Comparison of ENCODE assay signal across 9 mouse cellular contexts in the genomic region with DNA sequence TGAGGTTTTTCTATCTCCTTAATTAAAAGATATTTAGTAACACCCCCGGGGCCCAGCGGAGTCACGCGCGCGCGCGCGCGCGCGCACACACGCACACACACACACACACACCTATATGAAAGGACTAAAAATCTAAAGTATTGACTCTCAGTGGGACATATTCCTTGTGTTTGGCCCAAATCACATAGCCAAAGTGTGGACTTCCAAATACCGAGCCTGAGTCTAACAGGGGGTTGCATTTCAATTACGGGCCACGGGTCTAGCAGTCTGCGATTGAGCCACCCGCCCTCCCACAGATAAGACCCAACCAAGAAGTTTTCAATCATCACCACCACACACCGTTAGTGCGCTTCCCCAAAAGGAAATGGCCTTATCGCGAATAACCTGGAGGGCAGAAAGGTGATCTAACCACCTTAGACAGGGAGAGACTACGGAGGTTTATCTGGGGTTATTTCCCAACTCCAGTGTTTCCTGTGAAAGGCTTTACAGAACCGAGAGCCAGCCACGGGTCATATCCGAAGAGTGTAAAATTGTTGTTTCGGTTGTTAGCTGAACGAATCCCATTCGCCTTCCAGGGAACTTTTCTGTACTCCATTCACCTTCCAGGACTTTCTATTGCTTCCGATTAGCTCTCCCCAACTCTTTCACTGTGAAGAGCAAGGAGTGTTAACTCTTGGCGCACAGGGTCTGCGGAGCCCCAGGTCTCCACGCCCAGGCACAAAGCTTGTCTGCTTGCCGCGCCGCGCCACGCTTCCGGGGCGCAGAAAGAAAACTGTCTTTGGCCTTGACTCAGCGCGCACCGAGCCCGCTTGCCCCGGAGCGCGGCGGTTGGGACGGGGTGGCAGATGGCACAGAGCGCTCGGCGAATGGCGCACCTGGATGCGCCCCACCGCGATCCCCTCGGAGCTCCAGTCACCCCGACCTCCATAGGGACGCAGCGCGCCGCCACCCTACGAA. TPM values are rescaled to one million over a fixed set of nuclear protein-coding genes. Genes with fewer than 3 reads are reported as not detected.
DNase-seq lines count a peak whose midpoint lies in the region; ATAC-seq and TF ChIP-seq lines count a peak whose summit lies in the region.
"Had no signal": no experiment of that assay in that cellular context is flagged by ENCODE, and none has a peak within 500 bp of the region (broad histone marks: within the 10 kb centered on the region; RNA-seq: fewer than 3 reads in every experiment).

No protein-coding gene starts in this region.

- TF ChIP-seq CTCF in gastrocnemius, adult 2 months (IDR thresholded peaks at IDR 0.05) = no peak
- TF ChIP-seq CTCF in embryonic fibroblast, embryonic 13.5 days (IDR thresholded peaks at IDR 0.05; ENCODE audit: borderline replicate concordance, insufficient read depth, low read length) = no peak

- H3K4me1 ChIP-seq in embryonic fibroblast, embryonic 13.5 days (ENCODE audit: control insufficient read depth, insufficient read depth, low read length) = peaks cover 4% of the 10 kb centered on the region; the same call in 1 of the 2 replicates
- H3K4me1 ChIP-seq in hindbrain, embryonic 12.5 days = peaks cover 7% of the 10 kb centered on the region; the same call in 1 of the 2 replicates
- peaks cover 51% of the 10 kb centered on the region for H3K4me1 ChIP-seq in liver, embryonic 15.5 days (replicated peaks)
- peaks cover 15% of the 10 kb centered on the region for H3K4me1 ChIP-seq in neural tube, embryonic 12.5 days

- peak; percentile 66 for DNase-seq in gastrocnemius, adult 2 months
- DNase-seq in gastrocnemius, postnatal 25 days = no peak
- peak; percentile 84 for DNase-seq in ZHBTc4 (ENCODE audit: low read depth, low spot score)
- no peak for DNase-seq in frontal cortex, postnatal 14 days (ENCODE audit: low spot score in 2 of 2)

- peak overlapping the region; percentile 98 for H3K4me2 ChIP-seq in hindbrain, embryonic 12.5 days (replicated peaks)
- peak overlapping the region; percentile 91 for H3K4me2 ChIP-seq in liver, embryonic 15.5 days
- peak overlapping the region; percentile 96 for H3K4me2 ChIP-seq in neural tube, embryonic 12.5 days (replicated peaks)

- TF ChIP-seq POLR2A in embryonic fibroblast, embryonic 13.5 days (IDR thresholded peaks at IDR 0.05; ENCODE audit: low read depth, low read length) = no peak

- peaks cover 36% of the 10 kb centered on the region for H3K27me3 ChIP-seq in hindbrain, embryonic 12.5 days
- peaks cover 27% of the 10 kb centered on the region for H3K27me3 ChIP-seq in liver, embryonic 15.5 days
- peaks cover 30% of the 10 kb centered on the region for H3K27me3 ChIP-seq in neural tube, embryonic 12.5 days (replicated peaks)

- 8% methylated on average over 63 of the region's 63 CpGs for WGBS in hindbrain, embryonic 12.5 days
- 9% methylated on average over 63 of the region's 63 CpGs for WGBS in liver, embryonic 15.5 days (ENCODE audit: insufficient replicate concordance)
- WGBS in neural tube, embryonic 12.5 days = 9% methylated on average over 63 of the region's 63 CpGs

- no peaks in the 10 kb centered on the region for H3K9me3 ChIP-seq in hindbrain, embryonic 12.5 days (replicated peaks)
- H3K9me3 ChIP-seq in liver, embryonic 15.5 days (replicated peaks) = no peaks in the 10 kb centered on the region
- H3K9me3 ChIP-seq in neural tube, embryonic 12.5 days = no peaks in the 10 kb centered on the region

- intact Hi-C loops in gastrocnemius, adult 2 months (cut with DNase I) = no loop called here

- ATAC-seq in hindbrain, embryonic 12.5 days (ENCODE audit: low FRiP score) = peak; percentile 73
- peak; percentile 61 for ATAC-seq in liver, embryonic 15.5 days (ENCODE audit: insufficient read depth)
- peak; percentile 46 for ATAC-seq in neural tube, embryonic 12.5 days (ENCODE audit: low FRiP score, low read depth)

- peak overlapping the region; percentile 92 for H3K4me3 ChIP-seq in gastrocnemius, adult 2 months
- H3K4me3 ChIP-seq in embryonic fibroblast, embryonic 13.5 days (ENCODE audit: insufficient read depth, low read length) = peak overlapping the region; percentile 96
- H3K4me3 ChIP-seq in hindbrain, embryonic 12.5 days = peak overlapping the region; percentile 54
- peak overlapping the region; percentile 72 for H3K4me3 ChIP-seq in liver, embryonic 15.5 days (replicated peaks)
- H3K4me3 ChIP-seq in neural tube, embryonic 12.5 days = peak overlapping the region; percentile 54

- no peaks in the 10 kb centered on the region for H3K36me3 ChIP-seq in hindbrain, embryonic 12.5 days
- H3K36me3 ChIP-seq in liver, embryonic 15.5 days (replicated peaks) = no peaks in the 10 kb centered on the region
- H3K36me3 ChIP-seq in neural tube, embryonic 12.5 days = no peaks in the 10 kb centered on the region

- peak overlapping the region; percentile 48 for H3K9ac ChIP-seq in hindbrain, embryonic 12.5 days
- peak overlapping the region; percentile 63 for H3K9ac ChIP-seq in liver, embryonic 15.5 days
- H3K9ac ChIP-seq in neural tube, embryonic 12.5 days = peak overlapping the region; percentile 56

- peak overlapping the region; percentile 92 for H3K27ac ChIP-seq in gastrocnemius, adult 2 months
- peak overlapping the region; percentile 16; the same call in 1 of the 2 replicates for H3K27ac ChIP-seq in embryonic fibroblast, embryonic 13.5 days (ENCODE audit: insufficient read depth, low read length)
- H3K27ac ChIP-seq in hindbrain, embryonic 12.5 days = no peak overlapping the region
- peak overlapping the region; percentile 64 for H3K27ac ChIP-seq in liver, embryonic 15.5 days (replicated peaks)
- no peak overlapping the region for H3K27ac ChIP-seq in neural tube, embryonic 12.5 days

RNA-seq across cellular contexts. Expression of a gene that starts 1.0 kb away (rescaled TPM):
- 100 to 1,000 TPM in 1 of 2 experiments, 10 to 100 TPM in 1; 70.8 to 292 TPM for total RNA-seq in gastrocnemius, adult 2 months (2021)
- total RNA-seq in gastrocnemius, postnatal 25 days (2021) = 100 to 1,000 TPM; 116 to 150 TPM
- 121 and 212 TPM in 2 replicates for polyA plus RNA-seq in embryonic fibroblast, embryonic 13.5 days (2011; ENCODE audit: insufficient read length, low read depth, missing spikeins)
- 49.0 and 55.3 TPM in 2 replicates for polyA plus RNA-seq in hindbrain, embryonic 12.5 days (2016; fragmentation: Nextera tagmentation; extraction: Ambion mirVana)
- 68.0 and 70.4 TPM in 2 replicates for polyA plus RNA-seq in liver, embryonic 15.5 days (2015; fragmentation: Nextera tagmentation; extraction: Ambion mirVana)
- 81.2 and 89.2 TPM in 2 replicates for polyA plus RNA-seq in neural tube, embryonic 12.5 days (2016; fragmentation: Nextera tagmentation; extraction: Ambion mirVana)
- total RNA-seq: MEL had no signal

Comparison
In these comparisons a context has a peak if more than half of its experiments do, and no peak if none do; other contexts are left out.
1. DNase-seq: peak in gastrocnemius, adult 2 months (single experiment) and ZHBTc4 (single experiment); none in gastrocnemius, postnatal 25 days (single experiment) and frontal cortex, postnatal 14 days (0 of 2).
2. H3K27ac ChIP-seq: peak in gastrocnemius, adult 2 months (single experiment), embryonic fibroblast, embryonic 13.5 days (single experiment) and liver, embryonic 15.5 days (single experiment); none in hindbrain, embryonic 12.5 days (single experiment) and neural tube, embryonic 12.5 days (single experiment).
3. Peak in every context shown above with its lines, with median percentiles within 50 percentile points of each other: H3K4me3 ChIP-seq, ATAC-seq, H3K4me2 ChIP-seq and H3K9ac ChIP-seq.